Mouse (Mus musculus): Measurements from ENCODE around the gene Gm9736.
"Not testable (repeated sequence)": the region's sequence is repeated elsewhere in the genome, so short reads cannot be mapped to it uniquely, and the experiment has no call there.

Gm9736 gene

GRCm38 (mm10) chr10:77726186-77726585, 25.0 kb downstream of the Gm9736 start, which contains the start of gene Gm10100:
Gm10100 (plus strand) TSS chr10:77726486.
- DNase-seq (ENCODE audit: low spot score), result no peak

- DNase-seq (ENCODE audit: low spot score), result no peak
These were observed 26.3 kb downstream of the Gm9736 start for GRCm38 (mm10) chr10:77724855-77725254.

DNA sequence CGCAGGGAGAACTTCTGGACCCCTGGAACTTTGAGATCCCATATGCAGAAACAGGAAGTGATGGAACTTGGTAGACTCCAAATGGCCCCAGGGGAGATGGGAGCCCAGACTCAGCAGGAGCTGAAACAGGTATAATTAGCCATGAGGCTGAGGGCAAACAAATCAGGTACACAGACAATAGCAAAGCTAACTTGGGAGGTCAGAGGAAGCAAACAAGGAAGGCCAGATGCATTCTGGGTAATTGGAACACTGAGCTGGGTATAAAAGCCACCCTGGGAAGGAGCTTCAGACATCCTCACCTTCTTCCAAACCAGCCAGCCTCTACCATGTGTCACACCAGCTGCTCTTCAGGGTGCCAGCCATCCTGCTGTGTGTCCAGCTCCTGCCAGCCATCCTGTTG, 30.9 kb downstream of the Gm9736 start, which contains the start of gene Krtap12-1:
Gene Krtap12-1, plus strand, starts transcription at position 301 of the 400 bp plus-strand sequence.
- not testable (repeated sequence) for DNase-seq (ENCODE audit: low spot score)

- DNase-seq (ENCODE audit: low spot score), result no peak
These were observed 35.6 kb downstream of the Gm9736 start, which contains the start of gene Gm10142 for GRCm38 (mm10) chr10:77715507-77715906. Gm10142 (plus strand) TSS chr10:77715807.

- DNase-seq (ENCODE audit: low spot score), result no peak
These were observed 37.4 kb downstream of the Gm9736 start for GRCm38 (mm10) chr10:77713734-77714133.

- DNase-seq (ENCODE audit: low spot score), result not testable (repeated sequence)
These were observed 40.0 kb downstream of the Gm9736 start, which contains the start of gene Gm10024 for GRCm38 (mm10) chr10:77711157-77711556. Gm10024 (plus strand) TSS chr10:77711457.

GRCm38 (mm10) chr10:77709831-77710230, 41.3 kb downstream of the Gm9736 start:
- no peak for DNase-seq (ENCODE audit: low spot score)

DNA sequence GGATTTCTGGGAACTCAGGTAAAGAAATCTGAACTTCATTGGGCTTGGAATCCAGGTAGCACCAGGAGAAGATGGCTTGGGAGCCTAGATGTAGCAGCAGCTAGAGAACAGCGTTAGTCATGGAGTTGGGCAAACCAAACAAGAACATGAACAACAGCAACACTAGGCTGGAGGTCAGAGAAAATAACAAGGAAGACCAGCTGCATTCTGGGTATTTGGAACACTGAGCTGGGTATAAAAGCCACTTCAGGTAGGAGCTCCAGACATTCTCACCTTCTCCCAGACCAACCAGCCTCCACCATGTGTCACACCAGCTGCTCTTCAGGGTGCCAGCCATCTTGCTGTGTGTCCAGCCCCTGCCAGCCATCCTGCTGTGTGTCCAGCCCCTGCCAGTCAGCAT, 44.8 kb downstream of the Gm9736 start, which contains the start of gene Gm10272:
Gene Gm10272, plus strand, starts transcription at position 301 of the 400 bp plus-strand sequence.
- no peak for DNase-seq (ENCODE audit: low spot score)
